Mouse (Mus musculus) cerebellum, adult 9-10 months (tissue): Measurements from ENCODE around the gene Acap2.
A peak's percentile ranks its signal among the peaks of the same experiment; 100 is the strongest.

Experiments
- DNase-seq: peaks from one replicate; pipeline ENCODE4 v3.0.0; 2022

Acap2 gene

GRCm38 (mm10) chr16:31200790-31201567 lies at the start of gene Acap2:
Acap2 (minus strand) TSS chr16:31201245.
- DNase-seq, result peak; percentile 97

- DNase-seq, result no peak
Measured at GRCm38 (mm10) chr16:31249401-31249800, 48.4 kb upstream of the Acap2 start.

DNA sequence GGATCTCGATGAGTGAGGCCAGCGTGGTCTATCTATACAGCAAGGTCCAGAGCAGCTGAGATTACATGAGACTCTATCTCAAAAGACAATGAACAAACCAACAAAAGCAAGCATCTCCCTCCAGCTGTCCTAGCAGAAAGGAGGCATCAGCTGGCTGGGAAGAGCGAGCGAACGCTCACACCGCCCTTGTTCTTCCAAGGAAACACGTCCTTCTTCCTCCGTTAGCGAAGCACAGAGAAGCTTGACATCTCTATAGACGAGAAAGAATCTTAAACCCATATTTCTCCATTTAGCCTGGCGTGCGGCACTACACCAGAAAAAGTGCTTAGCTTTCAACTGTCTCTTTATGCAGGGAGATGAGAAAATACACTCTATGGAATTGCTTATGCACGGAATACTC lies 47.7 kb upstream of the Acap2 start:
- DNase-seq, result no peak

DNA sequence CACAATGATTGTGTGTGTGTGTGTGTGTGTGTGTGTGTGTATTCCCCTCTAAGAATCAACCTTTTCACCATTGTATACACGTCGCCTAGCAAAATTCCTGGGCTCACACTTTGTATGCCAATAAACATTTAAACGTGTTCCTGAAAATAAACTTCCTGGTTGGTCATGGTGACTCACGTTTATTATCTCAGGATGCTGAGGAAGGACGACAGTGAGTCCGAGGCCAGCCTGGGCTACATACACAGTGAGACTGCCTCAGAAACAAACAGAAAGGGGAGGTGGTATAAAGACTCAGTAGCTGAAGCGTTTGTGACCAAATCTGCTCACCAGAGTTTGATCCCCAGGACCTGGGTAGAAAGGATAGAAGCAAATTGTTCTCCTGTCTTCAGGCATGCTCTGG lies 46.4 kb upstream of the Acap2 start:
- DNase-seq, result no peak

- no peak for DNase-seq
Measured at GRCm38 (mm10) chr16:31244053-31244452, 43.0 kb upstream of the Acap2 start.

DNA sequence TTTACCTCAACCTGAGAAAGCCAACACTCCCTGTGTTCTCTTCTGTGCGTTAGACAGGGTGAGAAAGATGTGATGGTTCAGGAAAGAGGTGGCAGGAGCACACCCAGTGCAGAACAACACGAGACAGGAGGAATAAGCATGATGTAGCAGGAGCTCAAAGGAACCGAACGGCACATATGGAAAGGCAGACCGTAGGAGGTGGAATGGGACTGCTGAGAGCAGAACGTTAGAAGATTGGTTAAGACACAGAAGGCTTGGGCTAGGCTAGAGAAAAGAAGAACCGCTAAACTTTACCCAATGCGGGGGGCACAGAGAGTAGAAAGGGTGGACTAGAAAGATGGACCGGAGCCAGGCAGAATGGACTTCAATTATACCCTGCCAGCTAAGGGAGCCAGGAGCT lies 40.4 kb upstream of the Acap2 start:
- no peak for DNase-seq

- DNase-seq, result no peak
Measured at GRCm38 (mm10) chr16:31240569-31240968, 39.5 kb upstream of the Acap2 start.

GRCm38 (mm10) chr16:31238281-31238680 lies 37.2 kb upstream of the Acap2 start:
- no peak for DNase-seq

- DNase-seq, result no peak
Measured at GRCm38 (mm10) chr16:31235457-31236310, 34.6 kb upstream of the Acap2 start.

GRCm38 (mm10) chr16:31234808-31235456 lies 33.9 kb upstream of the Acap2 start:
- no peak for DNase-seq

GRCm38 (mm10) chr16:31234356-31234755 lies 33.3 kb upstream of the Acap2 start:
- no peak for DNase-seq

DNA sequence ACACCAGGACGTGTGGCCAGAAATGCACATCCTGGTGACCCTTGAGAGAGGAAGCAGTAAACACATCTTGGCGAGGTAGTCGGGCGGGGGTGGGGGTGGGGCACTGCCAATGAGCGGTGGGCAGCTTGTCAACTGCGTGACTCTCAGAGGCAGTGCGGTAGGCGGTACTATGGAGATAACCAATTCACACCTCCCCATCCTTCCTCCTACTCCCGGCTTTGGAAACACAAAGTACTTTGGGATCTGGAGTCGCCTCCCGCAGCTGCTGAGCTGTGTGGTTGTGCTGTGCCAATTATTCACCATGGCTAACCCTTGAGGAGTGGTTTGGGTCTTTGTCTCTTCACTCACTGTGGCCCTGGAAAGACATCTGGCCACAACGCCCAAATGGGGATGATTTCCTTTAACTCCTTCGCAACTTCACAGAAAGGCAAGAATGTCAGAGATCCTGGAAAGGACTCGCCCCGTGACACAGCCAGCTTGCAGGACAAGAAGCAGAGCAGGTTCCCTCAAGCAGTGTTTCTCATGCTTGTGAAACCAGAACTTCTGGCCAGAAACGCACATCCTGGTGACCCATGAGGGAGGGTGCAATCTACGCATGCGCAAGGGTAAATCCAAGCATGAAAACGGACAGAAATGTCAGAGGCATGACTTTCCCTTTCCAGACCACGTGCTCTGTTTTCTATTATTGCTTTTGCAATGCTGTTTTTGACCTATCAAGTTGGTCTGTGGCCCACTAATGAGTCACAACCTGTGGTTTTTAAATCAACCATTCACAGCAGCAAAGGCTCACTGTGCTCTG lies 32.7 kb upstream of the Acap2 start:
- DNase-seq, result no peak

DNA sequence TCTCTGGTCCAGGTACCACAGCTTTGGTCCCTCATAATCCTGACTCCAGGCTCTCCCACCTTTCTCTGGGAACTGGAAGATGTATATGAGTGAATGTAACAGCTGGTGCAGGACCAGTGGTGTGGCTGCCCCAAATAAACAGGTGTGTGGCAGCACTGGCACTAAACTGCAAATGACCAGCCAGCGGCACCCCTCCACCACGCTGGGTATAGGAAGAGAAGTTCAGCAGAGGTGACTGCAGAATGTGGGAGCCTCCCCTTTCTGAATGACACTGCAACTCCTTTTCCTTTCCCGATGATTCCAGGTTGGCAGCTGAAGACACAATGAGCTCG lies 32.1 kb upstream of the Acap2 start:
- DNase-seq, result no peak

DNA sequence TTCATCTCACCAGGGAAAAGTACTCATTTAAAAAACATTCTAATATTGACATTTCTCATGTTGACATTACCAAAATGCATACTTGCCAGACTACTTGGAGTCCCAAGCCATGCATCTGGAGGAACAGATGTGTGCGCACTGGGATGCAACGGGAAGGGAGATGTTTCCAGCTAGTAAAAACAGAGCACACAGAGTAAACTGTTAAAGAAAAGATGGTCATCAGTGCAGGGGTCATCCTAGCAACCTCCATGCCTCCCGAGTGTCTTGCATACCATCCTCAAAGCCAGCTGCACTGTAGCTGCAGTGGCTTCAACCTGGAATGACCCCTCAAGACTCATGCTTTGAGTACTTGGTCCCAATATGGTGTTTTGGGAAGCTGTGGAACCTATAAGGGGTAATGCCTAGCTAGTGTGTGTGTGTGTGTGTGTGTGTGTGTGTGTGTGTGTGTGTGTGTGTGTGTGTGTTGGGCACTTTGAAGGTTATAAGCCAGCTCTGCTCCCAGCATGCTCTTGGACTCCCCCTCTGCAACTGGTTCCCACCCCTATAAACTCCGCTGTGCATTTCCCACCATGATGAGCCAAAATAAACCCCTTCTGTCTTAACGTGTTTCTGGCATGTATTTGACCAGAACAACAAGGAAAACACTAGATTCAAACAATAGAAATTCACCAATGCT lies 31.6 kb upstream of the Acap2 start:
- DNase-seq, result no peak

GRCm38 (mm10) chr16:31231591-31231990 lies 30.5 kb upstream of the Acap2 start:
- DNase-seq, result no peak

DNA sequence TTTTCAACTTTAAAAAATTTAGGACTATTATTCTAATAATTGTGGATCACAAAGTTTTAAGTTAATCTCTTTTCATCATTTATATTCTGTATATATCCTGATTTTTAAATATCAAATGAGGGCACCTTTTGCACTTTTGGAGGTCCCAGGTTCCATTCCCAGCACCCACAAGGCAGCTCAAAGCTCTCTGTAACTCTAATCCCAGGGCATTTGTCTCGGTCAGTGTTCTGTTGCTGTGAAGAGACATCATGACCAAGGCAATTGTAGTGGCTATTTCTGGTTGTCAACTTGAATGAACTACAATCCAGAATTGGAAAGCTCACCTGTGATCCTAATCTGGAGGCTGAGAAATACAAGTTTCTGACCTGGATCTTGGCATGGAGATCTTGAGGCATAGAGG lies 26.7 kb upstream of the Acap2 start:
- DNase-seq, result no peak

DNA sequence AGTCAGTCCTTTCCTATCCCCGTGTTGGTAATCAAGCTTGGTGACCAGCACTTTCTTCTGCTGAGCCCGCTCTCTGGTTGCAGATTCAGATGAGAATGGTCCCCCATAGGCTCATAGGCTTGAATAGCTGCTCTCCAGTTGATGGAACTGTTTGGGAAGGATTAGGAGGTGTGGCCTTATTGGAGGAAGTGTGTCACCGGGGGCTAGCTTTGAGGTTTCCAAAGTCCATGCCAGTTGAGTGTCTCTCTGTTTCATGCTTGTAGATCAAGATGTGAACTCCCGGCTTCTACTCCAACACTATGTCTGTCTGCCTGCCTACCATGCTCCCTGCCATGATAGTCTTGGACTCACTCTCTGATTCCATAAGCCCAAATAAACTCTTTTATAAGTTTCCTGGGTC lies 14.2 kb upstream of the Acap2 start:
- DNase-seq, result no peak

GRCm38 (mm10) chr16:31213463-31213862 lies 12.4 kb upstream of the Acap2 start:
- DNase-seq, result no peak

- DNase-seq, result no peak
Measured at GRCm38 (mm10) chr16:31211503-31211902, 10.5 kb upstream of the Acap2 start.

GRCm38 (mm10) chr16:31210453-31210852 lies 9.4 kb upstream of the Acap2 start:
- no peak for DNase-seq

DNA sequence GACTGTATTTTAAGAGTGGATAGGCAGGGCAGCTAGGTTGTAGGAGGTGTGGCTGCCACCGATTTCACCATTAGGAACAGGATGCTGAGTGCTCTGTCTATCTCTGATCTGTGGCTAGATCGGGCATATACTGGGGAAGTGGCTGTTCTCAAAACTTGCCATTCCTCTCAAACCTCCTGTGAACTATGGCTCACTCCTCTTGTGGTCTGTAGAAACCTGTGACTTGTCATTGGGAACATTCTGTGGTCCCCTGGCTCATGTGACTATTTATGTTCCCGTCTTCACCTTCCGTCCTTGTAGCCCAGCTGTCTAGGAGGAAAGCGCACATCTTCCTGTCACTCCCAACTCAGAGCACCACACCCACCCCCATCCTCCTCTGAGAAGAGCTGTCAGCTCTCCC lies 8.9 kb upstream of the Acap2 start:
- DNase-seq, result no peak

DNA sequence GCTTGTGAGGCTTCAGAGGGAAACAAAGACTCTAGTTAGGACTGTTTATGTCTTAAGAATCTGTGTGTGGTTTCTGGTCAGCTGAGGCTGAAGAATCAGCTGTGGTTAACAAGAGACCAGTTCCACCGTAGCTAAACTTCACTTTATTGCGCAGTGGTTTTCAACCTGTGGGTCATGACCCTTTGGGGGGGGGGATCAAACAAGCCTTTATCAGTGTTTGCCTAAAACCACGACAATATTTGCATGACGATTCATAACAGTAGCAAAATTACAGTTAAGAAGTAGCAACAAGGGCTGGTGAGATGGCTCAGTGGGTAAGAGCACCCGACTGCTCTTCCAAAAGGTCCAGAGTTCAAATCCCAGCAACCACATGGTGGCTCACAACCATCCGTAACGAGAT lies 4.7 kb upstream of the Acap2 start:
- DNase-seq, result no peak
